Mouse (Mus musculus): ENCODE measurements around the gene Chst2. TPM values are rescaled to one million over a fixed set of nuclear protein-coding genes. Genes with fewer than 3 reads are reported as not detected.

Gene Chst2
- polyA plus RNA-seq, 1 experiment from 2014 or later, result 11.4 TPM

DNA sequence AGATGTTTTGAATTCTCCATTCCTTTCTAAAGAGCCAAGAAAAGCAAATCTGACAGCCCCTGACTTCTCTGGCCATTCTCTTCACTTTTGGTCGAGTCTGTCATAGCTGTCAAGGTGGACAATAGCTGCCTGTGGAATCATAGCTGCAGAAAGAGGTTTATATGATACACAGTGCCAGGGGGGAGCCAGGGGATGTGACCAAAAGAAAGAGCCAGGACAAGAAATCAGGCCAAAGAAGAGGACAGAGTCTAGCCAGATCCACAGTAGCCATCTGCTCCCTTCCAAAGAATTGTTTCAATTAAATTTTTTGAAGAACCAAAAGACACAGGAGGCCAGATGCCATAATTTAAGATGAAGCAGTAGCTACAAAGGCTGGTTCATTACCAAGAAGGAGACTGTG lies 30.6 kb downstream of the Chst2 start:
- 53% methylated on average over 1 of the region's 1 CpGs for WGBS
- no peak overlapping the region for H3K9ac ChIP-seq (replicated peaks; ENCODE audit: low read depth)

DNA sequence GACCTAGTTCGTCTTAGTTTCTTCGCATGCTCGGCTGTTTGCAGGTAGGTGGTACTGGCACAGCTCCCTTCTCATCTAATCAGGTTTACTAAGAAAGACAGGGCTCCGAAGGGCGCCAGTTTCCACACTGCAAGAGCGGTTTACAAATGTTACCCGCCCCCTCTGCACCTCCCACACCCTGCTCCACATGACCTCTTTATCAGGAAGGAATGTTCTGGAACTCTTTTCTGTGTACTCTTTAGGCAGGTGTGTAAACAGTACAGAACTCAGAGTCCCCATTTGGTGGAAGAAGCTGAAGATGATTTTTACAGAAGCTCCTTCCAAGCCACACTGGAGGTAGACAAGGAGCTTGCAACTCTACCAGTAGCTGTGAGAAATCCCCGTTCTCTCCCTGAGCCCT lies 31.2 kb downstream of the Chst2 start:
- Histone ChIP-seq H3K36me3 (ENCODE audit: insufficient read depth, low read length) (no peaks in the 10 kb centered on the region), H3K4me2 (replicated peaks; ENCODE audit: low read depth, low read length) (no peak overlapping the region), H3K9ac (replicated peaks; ENCODE audit: low read depth) (no peak overlapping the region), H3K4me1 (ENCODE audit: insufficient read depth, low read depth, low read length) (no peaks in the 10 kb centered on the region), H3K27ac (ENCODE audit: low read length) (no peak overlapping the region), H3K9me3 (ENCODE audit: low read length) (no peaks in the 10 kb centered on the region), H3K27me3 (replicated peaks; ENCODE audit: insufficient read depth, low read length) (no peaks in the 10 kb centered on the region), H3K4me3 (ENCODE audit: low read depth, low read length) (no peak overlapping the region)
- TF ChIP-seq EP300 (IDR thresholded peaks at IDR 0.05), result peak; percentile 91
- TF ChIP-seq CTCF (IDR thresholded peaks at IDR 0.05), result no peak
- DNase-seq (ENCODE audit: low spot score) (peak; percentile 57), ATAC-seq (peak; percentile 93)
- WGBS, result 46% methylated on average over 8 of the region's 8 CpGs

More for the DNA sequence above, 30.6 kb downstream of the Chst2 start:
- DNase-seq (ENCODE audit: low spot score) (no peak), ATAC-seq (no peak)
- no peak for TF ChIP-seq CTCF (IDR thresholded peaks at IDR 0.05)
- TF ChIP-seq EP300 (IDR thresholded peaks at IDR 0.05), result no peak
- Histone ChIP-seq H3K4me3 (ENCODE audit: low read depth, low read length) (no peak overlapping the region), H3K4me1 (ENCODE audit: insufficient read depth, low read depth, low read length) (no peaks in the 10 kb centered on the region), H3K4me2 (replicated peaks; ENCODE audit: low read depth, low read length) (no peak overlapping the region), H3K27ac (ENCODE audit: low read length) (no peak overlapping the region), H3K9me3 (ENCODE audit: low read length) (no peaks in the 10 kb centered on the region), H3K36me3 (ENCODE audit: insufficient read depth, low read length) (no peaks in the 10 kb centered on the region), H3K27me3 (replicated peaks; ENCODE audit: insufficient read depth, low read length) (no peaks in the 10 kb centered on the region)

GRCm38 (mm10) chr9:95373741-95374140 lies 32.8 kb downstream of the Chst2 start:
- Histone ChIP-seq H3K36me3 (ENCODE audit: insufficient read depth, low read length) (no peaks in the 10 kb centered on the region), H3K9me3 (ENCODE audit: low read length) (no peaks in the 10 kb centered on the region), H3K4me2 (replicated peaks; ENCODE audit: low read depth, low read length) (no peak overlapping the region), H3K4me1 (ENCODE audit: insufficient read depth, low read depth, low read length) (no peaks in the 10 kb centered on the region), H3K4me3 (ENCODE audit: low read depth, low read length) (no peak overlapping the region), H3K9ac (replicated peaks; ENCODE audit: low read depth) (no peak overlapping the region), H3K27me3 (replicated peaks; ENCODE audit: insufficient read depth, low read length) (no peaks in the 10 kb centered on the region), H3K27ac (ENCODE audit: low read length) (no peak overlapping the region)
- no peak for ATAC-seq
- WGBS, result 88% methylated on average over 1 of the region's 1 CpGs
- no peak for TF ChIP-seq CTCF (IDR thresholded peaks at IDR 0.05)
- no peak for TF ChIP-seq EP300 (IDR thresholded peaks at IDR 0.05)
- no peak for DNase-seq (ENCODE audit: low spot score)

DNA sequence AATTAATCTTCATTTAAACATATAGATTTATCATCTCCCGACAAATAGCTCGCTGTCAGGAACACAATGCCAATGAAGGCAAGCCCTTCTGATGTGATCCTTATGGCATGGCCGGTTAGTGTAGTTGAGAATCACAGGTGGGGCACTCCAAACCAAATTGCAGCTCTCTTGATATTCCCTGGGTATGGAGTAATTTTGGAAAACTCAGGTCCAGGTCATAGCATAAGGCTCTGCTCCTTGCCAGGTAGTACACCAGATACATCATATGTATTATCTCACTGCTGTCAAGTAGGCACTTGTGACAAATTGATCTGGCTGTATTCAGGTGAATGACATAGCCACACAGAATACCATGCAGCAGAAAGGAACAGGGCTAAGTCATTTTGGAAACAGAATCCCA lies 40.6 kb downstream of the Chst2 start:
- TF ChIP-seq CTCF (IDR thresholded peaks at IDR 0.05) (no peak), EP300 (IDR thresholded peaks at IDR 0.05) (no peak)
- no peak overlapping the region for H3K4me2 ChIP-seq (replicated peaks; ENCODE audit: low read depth, low read length)
- no peaks in the 10 kb centered on the region for H3K9me3 ChIP-seq (ENCODE audit: low read length)
- DNase-seq (ENCODE audit: low spot score), result no peak
- WGBS, result 83% methylated on average over 3 of the region's 3 CpGs
- H3K9ac ChIP-seq (replicated peaks; ENCODE audit: low read depth), result no peak overlapping the region
- no peak overlapping the region for H3K4me3 ChIP-seq (ENCODE audit: low read depth, low read length)
- H3K27ac ChIP-seq (ENCODE audit: low read length), result no peak overlapping the region
- no peaks in the 10 kb centered on the region for H3K4me1 ChIP-seq (ENCODE audit: insufficient read depth, low read depth, low read length)
- no peaks in the 10 kb centered on the region for H3K36me3 ChIP-seq (ENCODE audit: insufficient read depth, low read length)
- no peak for ATAC-seq
- no peaks in the 10 kb centered on the region for H3K27me3 ChIP-seq (replicated peaks; ENCODE audit: insufficient read depth, low read length)

DNA sequence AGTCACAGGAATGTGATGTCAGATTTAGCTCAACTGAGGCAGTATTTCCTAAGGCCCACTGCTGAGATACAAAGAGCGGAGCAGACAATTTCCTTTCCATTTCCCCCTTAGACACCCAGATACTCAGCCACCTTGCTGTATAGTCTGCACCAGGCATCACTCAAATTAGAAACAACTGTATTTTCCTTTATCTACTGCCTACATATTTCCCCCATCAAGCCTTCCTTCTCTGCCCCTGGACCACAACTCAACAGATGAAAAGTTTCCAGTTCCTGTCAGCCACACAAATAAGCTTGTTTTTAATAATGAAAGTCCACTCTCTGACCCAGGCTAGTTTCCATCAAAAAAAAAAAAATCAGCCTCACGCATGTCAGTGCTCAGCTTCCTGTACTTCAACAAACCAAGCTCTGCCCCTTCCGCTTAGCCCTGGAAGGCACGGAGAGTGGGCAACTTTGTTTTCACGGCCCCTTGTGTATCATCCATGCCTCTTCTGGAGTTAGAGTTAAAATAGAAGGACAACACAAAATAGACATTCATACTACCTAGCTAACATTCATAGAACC lies 52.6 kb downstream of the Chst2 start:
- whole genome bisulfite sequencing, result 56% methylated on average over 5 of the region's 5 CpGs
- Histone ChIP-seq H3K4me2 (replicated peaks; ENCODE audit: low read depth, low read length) (no peak overlapping the region), H3K9ac (replicated peaks; ENCODE audit: low read depth) (no peak overlapping the region), H3K27me3 (replicated peaks; ENCODE audit: insufficient read depth, low read length) (no peaks in the 10 kb centered on the region), H3K9me3 (ENCODE audit: low read length) (no peaks in the 10 kb centered on the region), H3K4me1 (ENCODE audit: insufficient read depth, low read depth, low read length) (no peaks in the 10 kb centered on the region), H3K36me3 (ENCODE audit: insufficient read depth, low read length) (no peaks in the 10 kb centered on the region), H3K27ac (ENCODE audit: low read length) (no peak overlapping the region), H3K4me3 (ENCODE audit: low read depth, low read length) (no peak overlapping the region)
- no peak for TF ChIP-seq CTCF (IDR thresholded peaks at IDR 0.05)
- no peak for TF ChIP-seq EP300 (IDR thresholded peaks at IDR 0.05)
- ATAC-seq (no peak), DNase-seq (ENCODE audit: low spot score) (no peak)

DNA sequence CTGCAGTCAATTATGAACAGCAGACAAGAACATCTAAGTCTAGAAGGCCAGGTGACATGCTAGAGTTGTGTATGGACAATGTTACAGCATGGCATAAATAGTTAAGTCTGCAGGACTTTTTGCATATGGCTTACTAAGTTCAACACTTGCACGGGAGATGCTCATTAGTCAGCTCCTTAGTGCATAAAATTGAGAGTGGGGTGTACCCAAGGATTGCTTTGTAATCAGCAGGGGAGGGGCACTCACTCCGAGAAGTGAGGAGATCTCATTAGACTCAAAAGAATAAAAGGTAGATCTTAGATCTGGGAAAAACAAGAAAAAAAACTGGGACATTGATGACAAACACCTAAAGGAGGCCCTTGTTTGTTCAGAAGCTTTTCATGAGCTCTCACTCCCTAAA lies 54.6 kb downstream of the Chst2 start:
- DNase-seq (ENCODE audit: low spot score), result no peak
- Histone ChIP-seq H3K27me3 (replicated peaks; ENCODE audit: insufficient read depth, low read length) (no peaks in the 10 kb centered on the region), H3K9me3 (ENCODE audit: low read length) (no peaks in the 10 kb centered on the region), H3K36me3 (ENCODE audit: insufficient read depth, low read length) (no peaks in the 10 kb centered on the region), H3K4me2 (replicated peaks; ENCODE audit: low read depth, low read length) (no peak overlapping the region), H3K9ac (replicated peaks; ENCODE audit: low read depth) (no peak overlapping the region), H3K27ac (ENCODE audit: low read length) (no peak overlapping the region), H3K4me3 (ENCODE audit: low read depth, low read length) (no peak overlapping the region), H3K4me1 (ENCODE audit: insufficient read depth, low read depth, low read length) (no peaks in the 10 kb centered on the region)
- ATAC-seq, result no peak
- whole genome bisulfite sequencing, result 75% methylated on average over 2 of the region's 2 CpGs
- TF ChIP-seq EP300 (IDR thresholded peaks at IDR 0.05) (no peak), CTCF (IDR thresholded peaks at IDR 0.05) (no peak)

DNA sequence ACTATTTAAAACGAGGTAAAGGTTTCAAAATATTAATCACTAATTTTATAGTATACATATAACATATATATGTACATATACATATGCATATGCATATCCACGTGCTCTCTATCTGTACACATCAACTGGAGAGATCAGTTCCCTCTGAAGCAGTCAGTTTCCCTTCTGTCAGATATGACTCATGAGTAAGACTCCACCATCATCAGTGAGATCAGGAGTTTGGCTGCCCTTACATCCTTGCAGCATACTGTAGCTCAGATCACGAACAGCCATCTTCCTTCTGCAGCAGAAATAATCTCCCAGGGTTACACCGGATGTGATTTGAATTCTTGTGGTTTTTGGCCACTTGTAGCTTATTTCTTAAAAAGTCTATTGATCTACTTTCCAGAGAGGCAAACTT lies 56.0 kb downstream of the Chst2 start:
- Histone ChIP-seq H3K4me3 (ENCODE audit: low read depth, low read length) (no peak overlapping the region), H3K4me2 (replicated peaks; ENCODE audit: low read depth, low read length) (no peak overlapping the region), H3K4me1 (ENCODE audit: insufficient read depth, low read depth, low read length) (no peaks in the 10 kb centered on the region), H3K27me3 (replicated peaks; ENCODE audit: insufficient read depth, low read length) (no peaks in the 10 kb centered on the region), H3K9ac (replicated peaks; ENCODE audit: low read depth) (no peak overlapping the region), H3K36me3 (ENCODE audit: insufficient read depth, low read length) (no peaks in the 10 kb centered on the region), H3K9me3 (ENCODE audit: low read length) (no peaks in the 10 kb centered on the region), H3K27ac (ENCODE audit: low read length) (no peak overlapping the region)
- WGBS, result 59% methylated on average over 4 of the region's 4 CpGs
- no peak for ATAC-seq
- DNase-seq (ENCODE audit: low spot score), result no peak
- no peak for TF ChIP-seq CTCF (IDR thresholded peaks at IDR 0.05)
- no peak for TF ChIP-seq EP300 (IDR thresholded peaks at IDR 0.05)

Other genes starting within 250 kb of the Chst2 start
- gene U2surp, start 105.3 kb upstream of the Chst2 start, polyA plus RNA-seq (2015; fragmentation: Nextera tagmentation; extraction: Ambion mirVana), result 73.2 and 84.4 TPM in 2 replicates
- gene Paqr9, start 152.9 kb upstream of the Chst2 start, polyA plus RNA-seq (2015; fragmentation: Nextera tagmentation; extraction: Ambion mirVana), result 0.11 and 0.16 TPM in 2 replicates
- 45.7 and 52.1 TPM in 2 replicates for gene Pcolce2, start 230.9 kb upstream of the Chst2 start, polyA plus RNA-seq (2015; fragmentation: Nextera tagmentation; extraction: Ambion mirVana)

All from lung, postnatal 0 days (tissue).